Mouse (Mus musculus) bone marrow, adult 2 months (tissue): ENCODE results near the gene Syt3. TPM values are rescaled to one million over a fixed set of nuclear protein-coding genes. Genes with fewer than 3 reads are reported as not detected.

Experiments used
- H3K27ac ChIP-seq: fragments of 200-500 bp; 2 replicates; pipeline ENCODE4 v1.5.1; 2012; ENCODE audit warnings: low read depth, mild to moderate bottlenecking, control low read depth, inconsistent platforms, low read length; ENCODE audit not compliant: control insufficient read depth, poor library complexity, insufficient read depth
- H3K4me1 ChIP-seq: fragments of 200-500 bp; 2 replicates; pipeline ENCODE4 v1.6.1; 2011; ENCODE audit warnings: low read length; ENCODE audit not compliant: control insufficient read depth, insufficient read depth
- H3K4me3 ChIP-seq: fragments of 200-500 bp; replicated peaks from 2 replicates; pipeline ENCODE3; 2011; ENCODE audit warnings: mild to moderate bottlenecking, low read depth, low read length, control low read depth; ENCODE audit not compliant: control insufficient read depth
- CTCF ChIP-seq: fragments of 200-500 bp; IDR thresholded peaks from 2 replicates; pipeline ENCODE4 v1.5.1; 2011; ENCODE audit warnings: low read length, control low read depth; ENCODE audit not compliant: control insufficient read depth, insufficient read depth
- POLR2A ChIP-seq: fragments of 200-500 bp; IDR thresholded peaks from 2 replicates; pipeline ENCODE4 v1.6.1; 2011; ENCODE audit warnings: low read depth, mild to moderate bottlenecking, control low read depth, low read length, borderline replicate concordance; ENCODE audit not compliant: control insufficient read depth
- WGBS: fragments of 180-500 bp; shearing (Covaris S2); methylation state at CpG from one replicate; pipeline ENCODE4 v1.1.7; 2018; 5-methylcytosine and 5-hydroxymethylcytosine counted together
- polyA plus RNA-seq: library from polyadenylated mRNA; stranded (reverse); fragments of >200 nt; gene quantifications from 2 replicates; pipeline ENCODE4 v1.2.4, GENCODE M21; 2011; ENCODE audit warnings: low replicate concordance; ENCODE audit not compliant: missing spikeins, insufficient read depth, insufficient read length

Gene Syt3
- polyA plus RNA-seq, 1 experiment: not detected

DNA sequence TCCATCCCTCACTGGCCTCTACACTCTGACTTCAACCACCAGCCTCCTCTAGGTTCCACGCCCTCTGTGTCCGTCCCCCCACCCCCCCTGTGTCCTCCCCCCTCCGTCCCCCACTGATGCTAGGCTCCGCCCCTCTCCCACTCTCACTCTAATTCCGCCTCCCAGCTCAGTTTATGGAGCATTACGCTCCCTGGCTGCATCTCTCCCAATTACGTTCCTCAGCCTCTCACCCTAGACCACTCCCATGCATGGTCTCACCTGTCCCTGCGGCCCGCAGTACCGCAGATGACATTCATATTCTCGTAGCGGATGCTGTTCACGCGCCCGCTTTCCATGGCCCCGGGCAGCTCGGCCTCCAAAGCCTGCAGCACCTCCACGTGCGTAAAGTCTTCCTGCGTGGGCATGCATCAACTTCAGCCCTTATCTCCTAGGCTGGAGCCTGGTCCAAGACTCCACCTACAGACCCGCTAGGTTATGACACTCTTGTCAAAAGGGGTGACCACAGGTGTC is 23.1 kb upstream of the Syt3 start:
- WGBS: 22% methylated on average over 21 of the region's 21 CpGs
- H3K4me3 ChIP-seq: no peak overlapping the region
- peaks cover 2% of the 10 kb centered on the region; the same call in 1 of the 2 replicates for H3K4me1 ChIP-seq
- H3K27ac ChIP-seq: no peak overlapping the region
- no peak for TF ChIP-seq POLR2A
- no peak for TF ChIP-seq CTCF

DNA sequence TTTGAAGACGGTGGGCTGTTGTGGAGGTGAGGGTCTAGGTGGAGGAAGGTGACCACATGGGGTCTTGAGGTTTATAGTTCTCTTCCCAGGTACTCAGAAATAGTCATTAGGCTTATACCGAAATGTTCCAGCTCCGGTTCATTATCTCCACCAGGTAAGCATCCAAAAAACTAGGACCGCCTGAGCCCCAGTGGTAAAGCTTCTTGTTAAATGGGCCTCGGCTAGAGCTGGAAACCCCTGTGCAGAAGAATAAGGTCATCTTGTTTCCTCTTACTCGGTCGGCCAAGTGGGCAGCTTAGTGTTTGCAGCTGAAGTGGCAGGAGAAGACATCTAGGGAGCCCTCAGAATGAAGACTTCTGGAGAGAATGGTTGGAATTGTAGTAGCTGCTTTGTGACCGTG is 11.2 kb upstream of the Syt3 start:
- H3K4me3 ChIP-seq: no peak overlapping the region
- H3K4me1 ChIP-seq: peaks cover 1% of the 10 kb centered on the region
- no peak overlapping the region for H3K27ac ChIP-seq
- TF ChIP-seq POLR2A (no peak), CTCF (no peak)
- WGBS: 87% methylated on average over 8 of the region's 8 CpGs

DNA sequence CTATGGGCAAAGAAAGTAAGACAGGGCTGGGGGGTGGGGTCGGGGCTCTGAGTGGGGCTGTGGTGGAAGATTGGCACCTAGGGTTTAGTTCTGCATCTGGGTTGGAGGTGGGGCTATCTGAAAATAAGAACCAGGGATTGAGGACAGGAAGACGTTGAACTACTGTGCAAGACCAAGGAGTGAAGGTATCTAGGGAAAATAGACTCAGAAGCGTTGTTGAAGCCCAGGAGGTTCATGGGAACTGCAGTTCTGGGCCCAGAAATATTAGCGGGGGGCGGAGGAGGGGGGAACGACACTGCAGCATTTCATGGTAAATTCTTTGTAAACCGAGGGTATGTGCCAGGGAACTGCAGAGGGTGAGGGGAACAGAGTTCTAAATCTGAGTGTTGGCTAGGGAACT is 10.4 kb upstream of the Syt3 start:
- peak overlapping the region; percentile 59 for H3K4me3 ChIP-seq
- TF ChIP-seq POLR2A: no peak
- no peak for TF ChIP-seq CTCF
- peaks cover 1% of the 10 kb centered on the region for H3K4me1 ChIP-seq
- no peak overlapping the region for H3K27ac ChIP-seq
- 3% methylated on average over 7 of the region's 7 CpGs for WGBS

DNA sequence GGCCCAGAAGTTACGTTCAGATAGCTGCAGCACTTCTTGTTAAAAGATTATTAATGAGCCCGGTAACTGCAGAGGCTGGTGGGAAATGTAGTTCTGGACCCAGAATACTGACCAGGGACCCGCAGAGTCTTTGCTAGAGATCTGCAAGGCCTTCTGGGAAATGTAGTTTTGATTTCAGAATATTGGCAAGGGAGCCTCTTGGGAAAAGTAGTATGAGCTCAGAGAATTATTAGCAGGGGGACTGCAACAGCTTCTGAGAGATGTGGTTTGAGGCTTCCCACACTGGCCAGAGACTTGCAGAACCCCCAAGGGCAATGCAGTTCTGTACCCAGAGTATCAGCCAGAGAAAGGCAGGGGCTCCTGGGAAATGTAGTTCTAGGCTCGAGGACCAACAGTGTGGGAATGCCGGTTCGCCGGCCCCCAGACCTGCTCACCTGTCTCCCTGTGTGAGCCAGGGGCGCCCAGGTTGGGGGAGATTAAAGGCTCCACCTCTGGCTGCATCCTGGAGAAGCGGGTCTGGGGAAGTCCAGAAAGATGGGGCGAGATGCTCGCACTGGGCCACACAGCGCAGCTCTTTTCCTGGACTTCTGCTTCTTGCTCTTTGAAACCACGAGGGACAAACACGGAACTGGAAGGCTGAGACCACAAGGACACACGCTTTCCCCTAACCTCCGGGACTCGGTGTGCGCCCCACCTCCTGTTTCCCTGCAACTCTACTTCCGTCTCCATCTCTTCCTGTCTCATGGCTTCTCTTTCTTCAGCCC is 9.8 kb upstream of the Syt3 start:
- H3K27ac ChIP-seq: no peak overlapping the region
- TF ChIP-seq CTCF: no peak
- 0 out of 2 replicates have a peak, but pooled peaks have one; percentile 21 for TF ChIP-seq POLR2A
- peak overlapping the region; percentile 59 for H3K4me3 ChIP-seq
- WGBS: under 1% methylated on average over 19 of the region's 19 CpGs
- peaks cover 1% of the 10 kb centered on the region for H3K4me1 ChIP-seq

DNA sequence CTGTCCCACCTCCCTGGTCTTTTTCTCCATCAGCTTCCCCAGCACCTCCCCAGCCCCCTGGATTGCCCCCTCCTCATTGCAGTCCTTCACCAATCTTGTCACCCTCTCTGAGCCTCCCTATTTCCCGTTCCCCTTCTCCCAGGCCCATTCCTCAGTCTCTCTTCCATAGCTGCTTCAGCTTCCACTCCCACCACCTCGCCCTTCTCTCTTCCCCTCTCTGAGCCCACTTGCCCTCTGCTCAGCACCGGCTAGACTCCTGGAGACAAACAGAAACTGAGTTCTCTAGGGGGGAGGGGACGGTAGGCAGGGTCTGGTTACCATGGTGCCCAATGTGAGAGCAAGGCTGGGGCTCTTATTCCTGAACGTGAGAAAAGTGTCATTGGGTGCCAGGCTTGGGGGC is 9.1 kb upstream of the Syt3 start:
- TF ChIP-seq CTCF (no peak), POLR2A (no peak)
- Histone ChIP-seq H3K4me3 (no peak overlapping the region), H3K27ac (no peak overlapping the region), H3K4me1 (peaks cover 1% of the 10 kb centered on the region)
- 15% methylated on average over 5 of the region's 5 CpGs for WGBS

DNA sequence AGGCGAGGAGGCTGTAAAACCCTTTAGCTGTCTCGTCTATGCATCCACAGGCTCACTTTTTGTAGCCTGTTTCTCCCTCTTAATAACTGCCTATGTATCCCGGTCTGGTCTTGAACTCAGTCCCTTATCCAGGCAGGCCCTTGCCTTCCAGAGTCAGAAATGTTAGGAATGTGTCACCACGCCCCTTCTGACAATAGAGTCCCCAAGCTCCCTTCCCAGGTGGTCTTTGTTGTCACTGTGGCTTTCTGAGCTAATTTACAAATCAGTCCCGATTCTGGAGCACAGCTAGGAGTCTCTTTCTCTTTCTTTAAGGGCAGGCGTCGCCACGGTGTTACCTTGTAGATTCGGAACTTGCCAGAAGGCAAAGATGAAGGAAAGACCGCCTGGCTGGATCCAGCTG is 8.7 kb upstream of the Syt3 start:
- TF ChIP-seq CTCF (no peak), POLR2A (no peak)
- Histone ChIP-seq H3K27ac (no peak overlapping the region), H3K4me3 (no peak overlapping the region), H3K4me1 (peaks cover 1% of the 10 kb centered on the region)
- WGBS: 56% methylated on average over 10 of the region's 10 CpGs

DNA sequence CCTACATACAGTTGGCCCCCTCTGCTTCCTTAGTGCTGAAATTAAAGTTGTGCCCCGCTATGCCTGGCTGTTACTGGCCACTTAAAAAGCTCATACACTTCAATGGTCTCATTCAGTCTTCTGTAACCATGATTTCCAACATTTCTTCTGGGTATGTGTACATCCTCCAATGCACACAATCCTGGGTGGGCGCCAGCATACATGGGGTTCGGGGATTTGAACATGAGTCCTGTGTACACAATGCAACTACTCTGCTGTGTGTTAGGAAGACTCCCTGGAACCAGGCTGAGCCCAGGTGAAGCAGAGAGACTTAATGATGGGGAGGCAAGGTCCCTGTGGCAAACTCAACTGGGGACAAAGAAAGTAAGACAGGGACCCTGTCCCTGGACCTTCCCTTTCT is 8.1 kb upstream of the Syt3 start:
- TF ChIP-seq POLR2A (no peak), CTCF (no peak)
- WGBS: 71% methylated on average over 3 of the region's 3 CpGs

DNA sequence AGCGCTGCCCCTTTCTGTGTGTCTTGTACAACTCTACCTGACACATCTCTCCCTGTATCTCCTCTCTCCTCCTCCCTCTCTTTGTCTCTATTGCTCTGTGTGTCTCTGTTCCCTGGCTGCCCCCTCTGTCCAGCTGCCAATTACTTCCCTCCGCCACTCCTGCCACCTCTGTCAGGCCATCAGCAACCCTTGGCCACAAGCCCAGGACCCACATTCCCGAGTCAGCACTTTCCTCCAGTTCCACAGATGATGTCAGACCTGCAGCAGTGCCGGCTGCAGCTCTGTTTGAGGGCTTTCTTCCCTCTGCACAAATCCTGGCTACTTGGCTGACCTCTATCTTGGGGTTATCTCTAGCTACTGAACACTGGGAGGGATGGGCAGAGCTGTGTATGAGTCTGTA is 5.6 kb upstream of the Syt3 start:
- TF ChIP-seq CTCF (no peak), POLR2A (no peak)
- WGBS: 40% methylated on average over 4 of the region's 4 CpGs
- Histone ChIP-seq H3K4me3 (no peak overlapping the region), H3K4me1 (no peaks in the 10 kb centered on the region), H3K27ac (no peak overlapping the region)

More for the DNA sequence above, 8.1 kb upstream of the Syt3 start:
- Histone ChIP-seq H3K4me3 (no peak overlapping the region), H3K27ac (no peak overlapping the region), H3K4me1 (peaks cover 1% of the 10 kb centered on the region)
